Mouse (Mus musculus): ENCODE data around the gene Lrmda. TPM values are rescaled to one million over a fixed set of nuclear protein-coding genes. Genes with fewer than 3 reads are reported as not detected.

Lrmda gene
- polyA plus RNA-seq, 1 experiment from 2014 or later, result 0.23 TPM

GRCm38 (mm10) chr14:22152701-22153100 lies 133.2 kb downstream of the Lrmda start:
- Histone ChIP-seq H3K4me2 (no peak overlapping the region), H3K4me1 (ENCODE audit: control insufficient read depth, insufficient read depth, low read length) (peaks cover 13% of the 10 kb centered on the region), H3K27ac (ENCODE audit: low read depth, low read length) (no peak overlapping the region), H3K36me3 (ENCODE audit: control insufficient read depth, insufficient read depth, low read length) (no peaks in the 10 kb centered on the region), H3K27me3 (ENCODE audit: control insufficient read depth, insufficient read depth, low read length) (peaks cover 4% of the 10 kb centered on the region; the same call in 1 of the 2 replicates), H3K4me3 (ENCODE audit: low read depth, low read length) (no peak overlapping the region), H3K9ac (ENCODE audit: low read length) (peak overlapping the region; percentile 26; the same call in 1 of the 2 replicates), H3K9me3 (ENCODE audit: control insufficient read depth, low read length) (no peaks in the 10 kb centered on the region)
- ATAC-seq (ENCODE audit: low FRiP score) (no peak), DNase-seq (ENCODE audit: low spot score, missing footprints) (peak; percentile 89)
- WGBS, result 46% methylated on average over 13 of the region's 13 CpGs

GRCm38 (mm10) chr14:22154096-22154495 lies 134.6 kb downstream of the Lrmda start:
- Histone ChIP-seq H3K36me3 (ENCODE audit: control insufficient read depth, insufficient read depth, low read length) (no peaks in the 10 kb centered on the region), H3K27me3 (ENCODE audit: control insufficient read depth, insufficient read depth, low read length) (peaks cover 4% of the 10 kb centered on the region; the same call in 1 of the 2 replicates), H3K4me3 (ENCODE audit: low read depth, low read length) (no peak overlapping the region), H3K4me2 (no peak overlapping the region), H3K27ac (ENCODE audit: low read depth, low read length) (no peak overlapping the region), H3K9me3 (ENCODE audit: control insufficient read depth, low read length) (no peaks in the 10 kb centered on the region), H3K9ac (ENCODE audit: low read length) (no peak overlapping the region), H3K4me1 (ENCODE audit: control insufficient read depth, insufficient read depth, low read length) (peaks cover 13% of the 10 kb centered on the region)
- 87% methylated on average over 8 of the region's 8 CpGs for WGBS
- no peak for ATAC-seq (ENCODE audit: low FRiP score)
- no peak for DNase-seq (ENCODE audit: low spot score, missing footprints)

- H3K9me3 ChIP-seq (ENCODE audit: control insufficient read depth, low read length), result no peaks in the 10 kb centered on the region
- no peak overlapping the region for H3K27ac ChIP-seq (ENCODE audit: low read depth, low read length)
- DNase-seq (ENCODE audit: low spot score, missing footprints), result no peak
- H3K4me2 ChIP-seq, result no peak overlapping the region
- peaks cover 4% of the 10 kb centered on the region; the same call in 1 of the 2 replicates for H3K27me3 ChIP-seq (ENCODE audit: control insufficient read depth, insufficient read depth, low read length)
- H3K9ac ChIP-seq (ENCODE audit: low read length), result no peak overlapping the region
- peaks cover 13% of the 10 kb centered on the region for H3K4me1 ChIP-seq (ENCODE audit: control insufficient read depth, insufficient read depth, low read length)
- H3K4me3 ChIP-seq (ENCODE audit: low read depth, low read length), result no peak overlapping the region
- ATAC-seq (ENCODE audit: low FRiP score), result no peak
- WGBS, result 33% methylated on average over 2 of the region's 2 CpGs
- H3K36me3 ChIP-seq (ENCODE audit: control insufficient read depth, insufficient read depth, low read length), result no peaks in the 10 kb centered on the region
Observed at GRCm38 (mm10) chr14:22155034-22155433, 135.5 kb downstream of the Lrmda start.

- Histone ChIP-seq H3K9ac (ENCODE audit: low read length) (no peak overlapping the region), H3K27me3 (ENCODE audit: control insufficient read depth, insufficient read depth, low read length) (peaks cover 4% of the 10 kb centered on the region; the same call in 1 of the 2 replicates), H3K4me3 (ENCODE audit: low read depth, low read length) (no peak overlapping the region), H3K27ac (ENCODE audit: low read depth, low read length) (no peak overlapping the region), H3K9me3 (ENCODE audit: control insufficient read depth, low read length) (no peaks in the 10 kb centered on the region), H3K4me1 (ENCODE audit: control insufficient read depth, insufficient read depth, low read length) (peaks cover 13% of the 10 kb centered on the region), H3K4me2 (no peak overlapping the region), H3K36me3 (ENCODE audit: control insufficient read depth, insufficient read depth, low read length) (no peaks in the 10 kb centered on the region)
- WGBS, result 28% methylated on average over 4 of the region's 4 CpGs
- ATAC-seq (ENCODE audit: low FRiP score), result no peak
- DNase-seq (ENCODE audit: low spot score, missing footprints), result peak; percentile 86
Observed at GRCm38 (mm10) chr14:22155512-22156026, 136.1 kb downstream of the Lrmda start.

GRCm38 (mm10) chr14:22156991-22157390 lies 137.5 kb downstream of the Lrmda start:
- peaks cover 13% of the 10 kb centered on the region for H3K4me1 ChIP-seq (ENCODE audit: control insufficient read depth, insufficient read depth, low read length)
- no peak for ATAC-seq (ENCODE audit: low FRiP score)

GRCm38 (mm10) chr14:22161416-22161815 lies 141.9 kb downstream of the Lrmda start:
- Histone ChIP-seq H3K9ac (ENCODE audit: low read length) (no peak overlapping the region), H3K4me2 (no peak overlapping the region), H3K9me3 (ENCODE audit: control insufficient read depth, low read length) (no peaks in the 10 kb centered on the region), H3K27ac (ENCODE audit: low read depth, low read length) (no peak overlapping the region), H3K4me3 (ENCODE audit: low read depth, low read length) (no peak overlapping the region), H3K27me3 (ENCODE audit: control insufficient read depth, insufficient read depth, low read length) (no peaks in the 10 kb centered on the region), H3K4me1 (ENCODE audit: control insufficient read depth, insufficient read depth, low read length) (no peaks in the 10 kb centered on the region), H3K36me3 (ENCODE audit: control insufficient read depth, insufficient read depth, low read length) (no peaks in the 10 kb centered on the region)
- no peak for ATAC-seq (ENCODE audit: low FRiP score)
- 42% methylated on average over 3 of the region's 3 CpGs for WGBS
- DNase-seq (ENCODE audit: low spot score, missing footprints), result no peak

More at GRCm38 (mm10) chr14:22156991-22157390, 137.5 kb downstream of the Lrmda start:
- H3K36me3 ChIP-seq (ENCODE audit: control insufficient read depth, insufficient read depth, low read length), result no peaks in the 10 kb centered on the region
- DNase-seq (ENCODE audit: low spot score, missing footprints), result no peak
- no peak overlapping the region for H3K4me2 ChIP-seq
- no peak overlapping the region for H3K4me3 ChIP-seq (ENCODE audit: low read depth, low read length)
- no peak overlapping the region for H3K27ac ChIP-seq (ENCODE audit: low read depth, low read length)
- H3K9ac ChIP-seq (ENCODE audit: low read length), result no peak overlapping the region
- WGBS, result 52% methylated on average over 6 of the region's 6 CpGs
- no peaks in the 10 kb centered on the region for H3K9me3 ChIP-seq (ENCODE audit: control insufficient read depth, low read length)
- peaks cover 4% of the 10 kb centered on the region; the same call in 1 of the 2 replicates for H3K27me3 ChIP-seq (ENCODE audit: control insufficient read depth, insufficient read depth, low read length)

GRCm38 (mm10) chr14:22167285-22167684 lies 147.8 kb downstream of the Lrmda start:
- WGBS, result 73% methylated on average over 7 of the region's 7 CpGs
- DNase-seq (ENCODE audit: low spot score, missing footprints) (no peak), ATAC-seq (ENCODE audit: low FRiP score) (no peak)
- Histone ChIP-seq H3K4me2 (no peak overlapping the region), H3K36me3 (ENCODE audit: control insufficient read depth, insufficient read depth, low read length) (no peaks in the 10 kb centered on the region), H3K9me3 (ENCODE audit: control insufficient read depth, low read length) (no peaks in the 10 kb centered on the region), H3K27me3 (ENCODE audit: control insufficient read depth, insufficient read depth, low read length) (no peaks in the 10 kb centered on the region; the same call in 1 of the 2 replicates), H3K27ac (ENCODE audit: low read depth, low read length) (no peak overlapping the region), H3K9ac (ENCODE audit: low read length) (no peak overlapping the region), H3K4me3 (ENCODE audit: low read depth, low read length) (no peak overlapping the region), H3K4me1 (ENCODE audit: control insufficient read depth, insufficient read depth, low read length) (peaks cover 2% of the 10 kb centered on the region; the same call in 1 of the 2 replicates)

- Histone ChIP-seq H3K9ac (ENCODE audit: low read length) (no peak overlapping the region), H3K4me2 (no peak overlapping the region), H3K9me3 (ENCODE audit: control insufficient read depth, low read length) (no peaks in the 10 kb centered on the region), H3K4me3 (ENCODE audit: low read depth, low read length) (no peak overlapping the region), H3K27ac (ENCODE audit: low read depth, low read length) (no peak overlapping the region), H3K36me3 (ENCODE audit: control insufficient read depth, insufficient read depth, low read length) (no peaks in the 10 kb centered on the region), H3K27me3 (ENCODE audit: control insufficient read depth, insufficient read depth, low read length) (no peaks in the 10 kb centered on the region; the same call in 1 of the 2 replicates), H3K4me1 (ENCODE audit: control insufficient read depth, insufficient read depth, low read length) (peaks cover 2% of the 10 kb centered on the region; the same call in 1 of the 2 replicates)
- DNase-seq (ENCODE audit: low spot score, missing footprints) (no peak), ATAC-seq (ENCODE audit: low FRiP score) (no peak)
- 77% methylated on average over 11 of the region's 11 CpGs for WGBS
Observed at GRCm38 (mm10) chr14:22168077-22168794, 148.7 kb downstream of the Lrmda start.

Measured in midbrain, embryonic 11.5 days (tissue).